Mouse (Mus musculus) layer of hippocampus, adult 9-11 months (tissue): ENCODE results near the gene Dzank1.

Source experiments
- DNase-seq: peaks from one replicate; pipeline ENCODE4 v3.0.0; 2022

Gene Dzank1

GRCm38 (mm10) chr2:144526981-144527820 lies at the start of gene Dzank1, which contains the start of gene Polr3f:
TSS of gene Dzank1 (minus strand) at chr2:144527414.
TSS of gene Polr3f (plus strand) at chr2:144527718.
- peak; percentile 97 for DNase-seq

GRCm38 (mm10) chr2:144555820-144556552 lies 28.8 kb upstream of the Dzank1 start, which contains the start of gene Sec23b:
TSS of gene Sec23b (plus strand) at chr2:144556229.
- DNase-seq = peak; percentile 97

DNA sequence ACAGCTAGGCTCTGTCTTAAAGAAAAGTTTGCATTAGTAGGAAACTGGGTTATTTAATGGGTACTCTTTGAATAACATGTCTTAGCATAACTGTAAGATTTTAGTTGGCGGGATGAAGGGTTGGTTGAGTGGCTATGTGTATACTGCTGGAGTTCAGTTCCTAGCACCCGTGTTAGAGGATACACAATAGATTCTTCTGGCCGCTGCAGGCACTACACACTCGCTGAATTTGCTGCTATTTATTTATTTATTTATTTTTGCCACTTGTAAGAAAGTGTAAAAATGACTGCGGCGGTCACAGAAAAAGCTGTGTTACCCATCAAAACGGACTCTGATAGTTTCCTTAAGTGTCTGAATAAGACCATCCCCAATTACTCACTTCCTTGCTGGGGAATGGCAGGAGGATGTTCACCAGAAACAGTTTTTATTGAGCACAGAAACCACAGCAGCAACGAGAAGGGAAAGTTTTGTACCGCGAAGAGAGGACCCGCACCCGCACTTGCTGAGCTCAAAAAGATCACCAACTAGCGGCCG lies 28.1 kb upstream of the Dzank1 start:
- DNase-seq = no peak

GRCm38 (mm10) chr2:144553905-144554304 lies 26.7 kb upstream of the Dzank1 start:
- no peak for DNase-seq

DNA sequence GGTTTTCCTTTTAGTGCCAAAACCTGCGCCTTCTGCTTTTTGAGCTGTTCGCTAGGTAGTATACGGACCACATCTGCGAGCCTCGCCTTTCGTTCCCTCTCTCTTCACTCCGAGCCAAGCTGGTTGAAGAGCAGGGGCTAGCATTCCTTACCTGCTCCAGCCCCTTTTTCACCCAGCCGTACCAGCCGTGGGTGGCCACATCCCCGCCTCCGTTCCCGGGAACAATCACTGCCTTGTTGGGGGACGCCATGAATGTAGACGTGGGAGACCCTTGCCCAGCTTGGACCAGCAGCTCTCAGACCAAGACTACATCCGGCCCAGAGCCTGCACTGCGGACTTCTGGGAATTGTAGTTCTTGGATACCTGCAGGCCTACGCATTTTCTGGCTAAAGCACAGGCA lies 23.3 kb upstream of the Dzank1 start, which contains the start of gene Rbbp9:
TSS of gene Rbbp9 (minus strand) at position 341 of the 400 bp plus-strand sequence.
- DNase-seq = peak; percentile 75

- DNase-seq = no peak
Measured at GRCm38 (mm10) chr2:144547559-144547958, 20.3 kb upstream of the Dzank1 start.

DNA sequence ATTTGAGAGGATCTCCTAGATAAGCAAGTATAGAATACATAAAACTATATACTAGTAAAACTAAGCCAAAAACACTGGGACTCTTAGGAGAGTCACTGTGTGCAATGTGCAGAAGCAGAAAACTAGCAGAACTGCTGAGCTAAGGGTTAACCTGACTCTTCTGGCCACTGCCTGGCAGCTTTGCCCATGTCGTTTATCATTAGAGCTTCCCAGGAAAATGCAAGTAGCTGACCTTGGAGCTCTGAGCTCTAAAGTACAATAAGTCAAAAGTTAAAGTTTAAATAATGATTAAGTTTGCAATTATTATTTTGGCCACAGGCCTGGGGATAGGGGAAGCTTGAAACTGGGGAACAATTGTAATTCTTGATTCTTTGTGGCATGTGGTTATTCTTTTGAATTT lies 18.3 kb upstream of the Dzank1 start:
- DNase-seq = no peak

- no peak for DNase-seq
Measured at GRCm38 (mm10) chr2:144545061-144545460, 17.8 kb upstream of the Dzank1 start.

DNA sequence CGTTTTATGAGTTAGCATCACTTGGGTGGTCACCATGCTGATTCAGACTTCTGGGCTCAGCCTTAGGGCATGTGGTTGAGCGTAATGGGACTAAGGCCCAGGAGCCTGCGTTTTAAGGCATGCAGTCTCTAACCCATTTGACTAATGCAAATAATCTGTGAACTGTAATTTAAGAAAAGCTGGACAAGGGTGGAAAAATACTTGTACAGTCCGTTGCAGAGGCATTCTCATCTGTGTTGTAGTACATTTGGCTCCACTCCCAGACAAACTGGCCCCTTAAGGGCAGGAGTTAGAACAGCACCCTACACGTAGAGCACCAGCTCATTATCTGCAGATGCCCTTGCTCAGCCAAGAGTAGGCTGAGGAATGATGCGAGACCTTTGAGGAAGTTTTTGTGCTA lies 17.4 kb upstream of the Dzank1 start:
- DNase-seq = no peak

DNA sequence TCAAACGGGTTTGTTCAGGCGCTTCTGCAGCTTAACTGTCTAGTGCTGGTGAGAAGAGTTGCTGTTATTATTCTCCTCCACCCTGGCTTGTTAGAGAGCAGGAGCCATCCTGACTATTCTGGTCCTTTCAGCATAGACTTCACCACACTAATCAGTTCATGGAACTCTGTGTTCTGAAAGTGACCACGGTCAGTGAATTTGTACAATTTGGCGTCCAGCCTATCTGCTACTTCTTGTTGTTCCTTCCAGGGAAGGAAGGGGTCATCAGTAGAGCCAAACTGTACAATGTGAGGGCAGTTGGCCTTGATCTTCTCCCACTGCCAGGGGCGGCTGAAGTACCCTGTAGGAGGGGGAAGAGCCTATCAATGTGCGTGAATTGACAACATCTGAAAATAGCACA lies 16.5 kb upstream of the Dzank1 start:
- no peak for DNase-seq

DNA sequence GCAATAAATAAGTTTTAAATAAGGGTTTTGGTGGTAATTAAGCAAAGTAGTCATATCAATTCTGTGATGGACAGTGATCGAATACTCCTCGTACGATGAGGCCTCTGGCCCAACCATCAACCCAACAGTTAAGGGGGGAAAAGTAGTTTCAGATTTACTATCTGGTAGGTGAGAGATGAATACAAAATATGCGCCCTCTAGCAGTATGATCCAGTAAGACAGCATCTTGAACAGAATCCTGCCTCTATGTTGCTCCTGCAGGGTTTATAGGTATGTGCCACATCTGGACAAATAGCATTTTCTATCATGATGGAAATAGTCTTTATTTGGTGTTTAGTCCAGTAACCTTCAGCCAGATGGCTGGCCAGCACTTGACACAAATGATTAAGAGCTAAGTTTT lies 14.0 kb upstream of the Dzank1 start:
- DNase-seq = no peak

DNA sequence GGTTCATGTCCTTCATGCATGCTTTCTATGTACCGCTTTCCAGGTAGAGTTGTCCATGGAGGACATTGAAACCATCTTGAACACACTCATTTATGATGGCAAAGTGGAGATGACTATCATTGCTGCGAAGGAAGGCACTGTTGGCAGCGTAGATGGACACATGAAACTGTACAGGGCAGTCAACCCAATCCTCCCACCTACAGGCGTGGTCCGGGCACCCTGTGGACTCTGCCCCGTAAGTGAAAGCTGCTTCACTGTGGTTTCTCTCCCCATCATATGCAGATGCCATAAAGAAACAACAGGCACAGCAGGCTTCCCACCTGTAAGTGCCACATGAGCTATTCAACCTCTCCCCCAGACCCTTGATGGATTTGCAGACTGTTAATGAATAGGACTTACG lies 9.9 kb upstream of the Dzank1 start:
- no peak for DNase-seq

DNA sequence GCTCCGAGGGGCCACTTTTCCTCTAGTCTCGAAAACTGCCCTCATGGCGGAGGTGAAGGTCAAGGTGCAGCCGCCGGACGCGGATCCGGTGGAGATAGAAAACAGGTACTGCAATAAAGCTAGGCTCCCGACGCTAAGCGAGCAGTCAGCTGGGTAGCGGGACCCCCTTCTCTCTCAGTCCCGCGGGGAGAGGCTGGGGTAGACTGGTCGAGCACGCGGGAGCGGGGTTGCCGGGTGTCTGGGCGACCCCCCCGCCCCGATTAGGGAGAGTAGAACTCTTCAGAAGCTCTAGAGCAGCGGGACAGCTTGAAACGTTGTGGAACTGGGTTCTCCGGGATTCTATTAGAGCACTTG lies 584 bp upstream of the Dzank1 start:
- no peak for DNase-seq

GRCm38 (mm10) chr2:144525856-144526255 lies 1.4 kb downstream of the Dzank1 start:
- peak; percentile 30 for DNase-seq

DNA sequence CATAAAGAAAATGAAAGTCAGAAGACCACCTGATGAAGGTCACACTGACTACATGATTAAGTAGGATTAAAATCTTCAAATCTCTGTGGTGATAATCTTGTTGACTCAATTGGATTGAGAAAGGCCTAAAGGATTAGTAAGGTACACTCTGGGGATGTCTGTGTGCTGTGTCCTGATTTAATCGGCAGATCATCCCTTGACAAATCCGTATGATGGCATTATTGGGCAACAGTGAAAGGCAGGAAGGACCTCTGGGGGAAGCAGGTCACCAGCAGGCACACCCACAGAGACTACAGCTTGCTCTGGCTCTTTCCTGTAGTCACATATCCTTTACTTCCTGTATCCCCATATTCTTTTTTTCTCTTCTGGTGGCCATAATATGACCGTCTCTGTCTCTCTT lies 7.4 kb downstream of the Dzank1 start:
- DNase-seq = no peak

DNA sequence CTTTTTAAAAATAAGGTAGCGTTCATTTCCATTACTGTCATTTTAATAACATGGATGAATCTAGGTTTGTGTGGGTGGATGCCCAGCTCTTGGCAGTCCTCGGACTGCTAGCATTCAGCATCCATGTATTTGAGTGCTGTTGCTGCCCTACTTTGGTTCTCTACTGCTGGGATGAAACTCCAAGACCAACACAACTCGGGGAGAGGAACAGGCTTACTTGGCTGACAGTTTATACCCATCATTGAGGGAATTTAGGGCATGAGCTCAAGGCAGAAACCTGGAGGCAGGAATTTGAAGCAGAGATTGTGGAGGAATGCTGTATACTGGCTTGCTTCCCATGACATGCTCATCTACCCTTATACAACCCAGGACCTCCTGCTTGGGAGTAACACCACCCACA lies 12.6 kb downstream of the Dzank1 start:
- no peak for DNase-seq

DNA sequence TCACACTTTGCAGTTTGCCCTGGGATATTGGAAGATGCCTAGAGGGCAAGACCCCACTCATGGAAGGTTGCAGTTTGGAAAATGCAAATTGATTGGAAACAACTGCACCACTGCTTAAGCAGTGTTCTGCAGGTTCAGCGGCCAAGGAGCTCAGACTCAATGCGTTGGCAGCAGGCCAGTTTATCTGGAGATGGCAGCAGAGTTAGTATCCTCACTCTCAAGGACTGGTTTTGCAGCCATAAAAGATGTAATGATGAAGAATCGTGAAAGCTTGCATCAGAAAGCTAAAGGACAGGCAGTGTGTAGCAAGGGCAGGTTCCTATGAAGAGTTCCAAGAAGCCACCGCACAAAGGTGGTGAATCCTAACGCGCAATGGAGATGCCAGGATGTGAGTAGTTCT lies 25.1 kb downstream of the Dzank1 start:
- no peak for DNase-seq

DNA sequence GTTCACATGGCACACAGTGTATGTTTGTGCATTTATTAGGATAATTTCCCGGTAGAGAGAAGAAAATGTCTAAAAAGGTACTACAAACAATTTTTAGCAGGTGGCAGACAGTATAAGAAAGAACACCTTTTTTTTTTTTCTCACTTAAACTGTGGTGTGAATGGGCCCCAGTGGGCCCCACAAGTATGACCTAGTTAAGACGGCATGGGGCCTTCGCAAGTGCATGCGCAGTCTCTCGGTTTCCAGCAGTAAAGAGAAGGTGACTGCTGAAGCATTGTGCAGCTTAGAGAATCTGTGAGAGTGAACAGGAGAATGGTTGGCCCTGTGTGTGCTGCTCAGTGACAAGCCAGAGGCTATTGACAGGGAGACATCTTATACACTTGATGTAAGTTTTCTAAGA lies 37.9 kb downstream of the Dzank1 start:
- DNase-seq = no peak

DNA sequence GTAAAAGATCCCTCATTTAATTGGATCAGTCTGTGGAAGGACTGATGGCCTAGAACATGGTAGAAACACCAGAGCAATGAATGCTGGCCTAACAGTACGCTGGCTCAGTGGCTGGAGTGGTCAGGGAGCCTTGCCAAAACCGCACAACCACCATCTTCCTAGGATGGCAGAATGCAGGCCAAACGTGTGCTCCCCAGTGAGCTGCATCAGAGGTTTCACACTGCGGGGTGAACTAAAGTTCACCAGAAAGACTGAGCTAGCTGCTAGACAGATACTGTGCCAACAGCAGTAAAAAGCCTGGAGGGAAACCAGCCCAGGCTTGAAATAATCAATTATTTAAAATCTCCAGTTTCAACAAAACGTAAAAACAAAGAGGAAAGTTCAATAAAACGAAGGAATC lies 39.7 kb downstream of the Dzank1 start:
- no peak for DNase-seq

- no peak for DNase-seq
Measured at GRCm38 (mm10) chr2:144485439-144485838, 41.8 kb downstream of the Dzank1 start.

DNA sequence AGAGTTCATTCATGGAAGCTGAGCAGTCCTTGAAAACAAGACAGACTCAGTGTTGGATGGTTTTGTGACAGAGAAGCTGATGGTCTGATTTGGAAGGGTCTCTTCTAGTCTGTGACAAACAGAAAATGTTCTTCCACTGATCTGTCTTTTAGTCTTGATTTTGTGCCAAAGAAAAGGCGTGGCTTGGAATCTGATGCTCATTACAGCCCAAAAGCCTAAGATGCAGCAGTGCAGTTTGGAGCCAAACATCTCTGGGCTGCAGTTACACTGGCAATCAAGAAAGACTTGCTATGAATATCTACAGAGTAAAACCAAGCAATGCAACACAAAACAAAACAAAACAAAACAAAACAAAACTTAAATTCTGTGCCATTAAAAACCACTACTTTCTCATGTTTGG lies 43.1 kb downstream of the Dzank1 start:
- no peak for DNase-seq

- peak; percentile 68 for DNase-seq
Measured at GRCm38 (mm10) chr2:144479421-144479820, 47.8 kb downstream of the Dzank1 start.

DNA sequence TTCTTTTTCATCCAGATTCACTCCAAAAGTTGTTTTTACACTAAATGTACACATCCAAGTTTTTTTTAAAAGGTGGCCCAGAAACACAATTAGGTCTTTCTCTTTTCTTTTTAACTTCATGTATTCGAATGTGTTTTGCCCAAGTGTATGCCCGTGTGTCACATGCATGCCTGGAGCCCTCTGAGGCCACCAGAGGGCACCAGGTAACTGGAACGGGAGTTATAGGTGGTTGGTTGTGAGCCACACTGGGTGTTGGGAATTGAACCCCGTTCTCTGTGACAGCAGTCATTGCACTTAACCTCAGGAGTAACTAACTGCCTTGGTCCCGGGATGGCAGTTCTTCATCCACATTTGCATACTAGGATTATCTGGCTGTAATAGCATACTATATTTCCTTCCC lies 60.0 kb downstream of the Dzank1 start:
- DNase-seq = no peak
